Mouse (Mus musculus) heart, postnatal 10 days (tissue): ENCODE measurements around the gene Bcas3. TPM values are rescaled to one million over a fixed set of nuclear protein-coding genes. Genes with fewer than 3 reads are reported as not detected.

Experiments used
- DNase-seq, 2 experiments: peaks; one replicate each; pipeline ENCODE4 v3.0.0; 2021
- intact Hi-C: fragments of 180-260 bp; cut with DNase I; formaldehyde crosslinking; loops from one replicate; pipeline ENCODE4 v1.15.1; 2025
- total RNA-seq, 2 experiments: library from RNA; stranded (reverse); gene quantifications; 2 replicates each; pipeline ENCODE4 v1.2.3; 2021

Gene Bcas3
- total RNA-seq, 2 experiments from 2014 or later, result 31.9 to 34.6 TPM

GRCm38 (mm10) chr11:85644027-85644747 lies 291.2 kb downstream of the Bcas3 start:
- DNase-seq, result no peak
- intact Hi-C loops, result no loop called here

- DNase-seq, result no peak
- intact Hi-C loops, result no loop called here
Measured at GRCm38 (mm10) chr11:85644748-85645060, 291.7 kb downstream of the Bcas3 start.

GRCm38 (mm10) chr11:85645152-85645835 lies 292.3 kb downstream of the Bcas3 start:
- DNase-seq, result no peak
- intact Hi-C loops, result no loop called here

- DNase-seq, result no peak
- intact Hi-C loops, result no loop called here
Measured at GRCm38 (mm10) chr11:85648893-85649292, 295.9 kb downstream of the Bcas3 start.

- no peak for DNase-seq
- intact Hi-C loops, result no loop called here
Measured at GRCm38 (mm10) chr11:85649373-85649772, 296.4 kb downstream of the Bcas3 start.

GRCm38 (mm10) chr11:85657471-85657870 lies 304.5 kb downstream of the Bcas3 start:
- intact Hi-C loops, result no loop called here
- no peak for DNase-seq

GRCm38 (mm10) chr11:85660304-85660703 lies 307.3 kb downstream of the Bcas3 start:
- intact Hi-C loops, result no loop called here
- DNase-seq, result no peak

GRCm38 (mm10) chr11:85667176-85667575 lies 314.2 kb downstream of the Bcas3 start:
- no peak for DNase-seq
- intact Hi-C loops, result no loop called here

- intact Hi-C loops, result no loop called here
- no peak for DNase-seq
Measured at GRCm38 (mm10) chr11:85667741-85668140, 314.8 kb downstream of the Bcas3 start.

GRCm38 (mm10) chr11:85672881-85673475 lies 320.0 kb downstream of the Bcas3 start:
- no peak for DNase-seq
- intact Hi-C loops, result no loop called here

- intact Hi-C loops, result no loop called here
- DNase-seq, result no peak
Measured at GRCm38 (mm10) chr11:85675244-85675643, 322.3 kb downstream of the Bcas3 start.

GRCm38 (mm10) chr11:85676357-85677004 lies 323.5 kb downstream of the Bcas3 start:
- intact Hi-C loops, result no loop called here
- DNase-seq, result no peak

- intact Hi-C loops, result no loop called here
- no peak for DNase-seq
Measured at GRCm38 (mm10) chr11:85678666-85679065, 325.7 kb downstream of the Bcas3 start.

GRCm38 (mm10) chr11:85681580-85682419 lies 328.8 kb downstream of the Bcas3 start:
- intact Hi-C loops, result no loop called here
- DNase-seq, result no peak

GRCm38 (mm10) chr11:85684981-85685380 lies 332.0 kb downstream of the Bcas3 start:
- intact Hi-C loops, result no loop called here
- no peak for DNase-seq

- intact Hi-C loops, result no loop called here
- no peak for DNase-seq
Measured at GRCm38 (mm10) chr11:85687816-85688439, 335.0 kb downstream of the Bcas3 start.

- intact Hi-C loops, result no loop called here
- no peak for DNase-seq
Measured at GRCm38 (mm10) chr11:85688440-85688838, 335.5 kb downstream of the Bcas3 start.

- intact Hi-C loops, result no loop called here
- DNase-seq, result no peak
Measured at GRCm38 (mm10) chr11:85689226-85689625, 336.3 kb downstream of the Bcas3 start.

GRCm38 (mm10) chr11:85691285-85691684 lies 338.3 kb downstream of the Bcas3 start:
- no peak for DNase-seq
- intact Hi-C loops, result no loop called here

- intact Hi-C loops, result no loop called here
- DNase-seq, result no peak
Measured at GRCm38 (mm10) chr11:85695614-85696263, 342.8 kb downstream of the Bcas3 start.
